Mouse (Mus musculus): ENCODE results near the gene Celf3. TPM values are rescaled to one million over a fixed set of nuclear protein-coding genes. Genes with fewer than 3 reads are reported as not detected.

Celf3 gene
- polyA plus RNA-seq, 1 experiment from 2014 or later: 358 TPM

Other genes starting within 250 kb of the Celf3 start
- not detected in 2 replicates for gene Gm4778, start 214.3 kb upstream of the Celf3 start, polyA plus RNA-seq (2015; fragmentation: Nextera tagmentation; extraction: Ambion mirVana)
- gene Them4, start 168.2 kb upstream of the Celf3 start, polyA plus RNA-seq (2015; fragmentation: Nextera tagmentation; extraction: Ambion mirVana): 35.0 and 41.4 TPM in 2 replicates
- 0.33 and 0.65 TPM in 2 replicates for gene Them5, start 136.2 kb upstream of the Celf3 start, polyA plus RNA-seq (2015; fragmentation: Nextera tagmentation; extraction: Ambion mirVana)
- gene C2cd4d, start 115.9 kb upstream of the Celf3 start, polyA plus RNA-seq (2015; fragmentation: Nextera tagmentation; extraction: Ambion mirVana): 1.1 and 1.3 TPM in 2 replicates
- gene Rorc, start 105.5 kb upstream of the Celf3 start, polyA plus RNA-seq (2015; fragmentation: Nextera tagmentation; extraction: Ambion mirVana): 0.37 and 0.54 TPM in 2 replicates
- gene Lingo4, start 79.8 kb upstream of the Celf3 start, polyA plus RNA-seq (2015; fragmentation: Nextera tagmentation; extraction: Ambion mirVana): 1.1 and 1.2 TPM in 2 replicates
- gene Tdrkh, start 65.0 kb upstream of the Celf3 start, polyA plus RNA-seq (2015; fragmentation: Nextera tagmentation; extraction: Ambion mirVana): 67.0 and 75.3 TPM in 2 replicates
- gene Mrpl9, start 35.0 kb upstream of the Celf3 start, polyA plus RNA-seq (2015; fragmentation: Nextera tagmentation; extraction: Ambion mirVana): 58.8 and 62.1 TPM in 2 replicates
- gene Oaz3, start 34.4 kb upstream of the Celf3 start, polyA plus RNA-seq (2015; fragmentation: Nextera tagmentation; extraction: Ambion mirVana): 0.56 and 2.2 TPM in 2 replicates
- gene Riiad1, start 2.0 kb downstream of the Celf3 start, polyA plus RNA-seq (2015; fragmentation: Nextera tagmentation; extraction: Ambion mirVana): 10.6 and 11.7 TPM in 2 replicates
- 85.2 and 92.5 TPM in 2 replicates for gene Snx27, start 104.4 kb downstream of the Celf3 start, polyA plus RNA-seq (2015; fragmentation: Nextera tagmentation; extraction: Ambion mirVana)
- not detected in 2 replicates for gene Gm10972, start 164.8 kb downstream of the Celf3 start, polyA plus RNA-seq (2015; fragmentation: Nextera tagmentation; extraction: Ambion mirVana)
- 4.5 and 5.6 TPM in 2 replicates for gene Tuft1, start 180.6 kb downstream of the Celf3 start, polyA plus RNA-seq (2015; fragmentation: Nextera tagmentation; extraction: Ambion mirVana)
- not detected in 2 replicates for gene Selenbp2, start 215.3 kb downstream of the Celf3 start, polyA plus RNA-seq (2015; fragmentation: Nextera tagmentation; extraction: Ambion mirVana)